Mouse (Mus musculus) R1 (cell line): ENCODE results near the gene Cbx7.
"Not testable (repeated sequence)": the region's sequence is repeated elsewhere in the genome, so short reads cannot be mapped to it uniquely, and the experiment has no call there.

ENCODE experiments used
- DNase-seq: peaks from one replicate; pipeline ENCODE4 v3.0.0-alpha.2; 2018; ENCODE audit warnings: low read depth, low spot score

Gene Cbx7

GRCm38 (mm10) chr15:79895221-79896079, 75.5 kb downstream of the Cbx7 start:
- not testable (repeated sequence) for DNase-seq

GRCm38 (mm10) chr15:79894343-79894742, 76.6 kb downstream of the Cbx7 start:
- no peak for DNase-seq

GRCm38 (mm10) chr15:79893824-79894123, 77.1 kb downstream of the Cbx7 start:
- DNase-seq, result no peak

GRCm38 (mm10) chr15:79892995-79893823, 77.7 kb downstream of the Cbx7 start:
- no peak for DNase-seq

GRCm38 (mm10) chr15:79892213-79892541, 78.7 kb downstream of the Cbx7 start:
- peak; percentile 86 for DNase-seq

- DNase-seq, result peak; percentile 92
These were observed 79.3 kb downstream of the Cbx7 start, which contains the start of gene Apobec3 for GRCm38 (mm10) chr15:79891436-79892212. Apobec3 (plus strand) TSS chr15:79891659.

- DNase-seq, result no peak
These were observed 86.1 kb downstream of the Cbx7 start for GRCm38 (mm10) chr15:79884820-79885219.

GRCm38 (mm10) chr15:79883352-79883822, 87.5 kb downstream of the Cbx7 start:
- peak; percentile 93 for DNase-seq

GRCm38 (mm10) chr15:79882623-79883267, 88.2 kb downstream of the Cbx7 start:
- DNase-seq, result peak; percentile 67

- DNase-seq, result no peak
These were observed 90.4 kb downstream of the Cbx7 start for GRCm38 (mm10) chr15:79880477-79880876.

- DNase-seq, result peak; percentile 80
These were observed 91.6 kb downstream of the Cbx7 start for GRCm38 (mm10) chr15:79879319-79879718.

- DNase-seq, result peak; percentile 95
These were observed 92.2 kb downstream of the Cbx7 start for GRCm38 (mm10) chr15:79878725-79879136.

GRCm38 (mm10) chr15:79875261-79875995, 95.5 kb downstream of the Cbx7 start:
- DNase-seq, result peak; percentile 68

GRCm38 (mm10) chr15:79873995-79874394, 96.9 kb downstream of the Cbx7 start:
- peak; percentile 76 for DNase-seq

GRCm38 (mm10) chr15:79873545-79873944, 97.4 kb downstream of the Cbx7 start:
- no peak for DNase-seq

- DNase-seq, result peak; percentile 88
These were observed 103.5 kb downstream of the Cbx7 start for GRCm38 (mm10) chr15:79867260-79868002.
